In the genomic region with DNA sequence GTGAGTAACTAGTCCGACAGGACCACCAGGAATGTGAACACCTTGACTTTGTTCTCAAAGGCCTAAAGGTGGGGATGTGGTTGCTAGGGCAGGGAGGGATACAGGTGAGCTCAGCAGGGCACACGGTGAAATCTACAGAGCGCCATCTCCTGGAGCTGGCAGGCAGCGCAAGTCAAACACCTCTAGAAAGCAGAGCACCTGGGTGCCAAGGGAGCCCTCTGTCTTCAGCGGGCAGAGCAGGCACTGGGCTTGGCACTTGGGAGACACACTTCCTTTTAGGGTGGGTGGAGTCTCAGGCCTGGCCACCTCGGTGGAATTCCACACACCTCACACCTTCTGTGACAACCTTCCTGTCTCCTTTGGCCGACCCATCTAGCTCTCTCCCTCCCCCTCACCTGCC, we compare ENCODE assay signal across 12 mouse cellular contexts.
DNase-seq lines count a peak whose midpoint lies in the region; ATAC-seq and TF ChIP-seq lines count a peak whose summit lies in the region.
"Had no signal": no experiment of that assay in that cellular context is flagged by ENCODE, and none has a peak within 500 bp of the region (broad histone marks: within the 10 kb centered on the region; RNA-seq: fewer than 3 reads in every experiment).

No protein-coding gene starts in this region.

- H3K4me1 ChIP-seq in heart, embryonic 11.5 days (ENCODE audit: control insufficient read depth, insufficient read depth, low read length), result peaks cover 25% of the 10 kb centered on the region
- no peaks in the 10 kb centered on the region for H3K4me1 ChIP-seq in lung, postnatal 0 days (ENCODE audit: insufficient read depth, low read depth, low read length)
- peaks cover 4% of the 10 kb centered on the region for H3K4me1 ChIP-seq in midbrain, embryonic 11.5 days (ENCODE audit: control insufficient read depth, insufficient read depth, low read length)

- 42% methylated on average over 7 of the region's 7 CpGs for WGBS in heart, embryonic 11.5 days (ENCODE audit: insufficient replicate concordance)
- 40% methylated on average over 7 of the region's 7 CpGs for WGBS in lung, postnatal 0 days
- WGBS in midbrain, embryonic 11.5 days, result 49% methylated on average over 7 of the region's 7 CpGs

- H3K36me3 ChIP-seq in heart, embryonic 11.5 days (ENCODE audit: control insufficient read depth, insufficient read depth, low read length), result no peaks in the 10 kb centered on the region
- H3K36me3 ChIP-seq in lung, postnatal 0 days (ENCODE audit: insufficient read depth, low read length), result no peaks in the 10 kb centered on the region
- no peaks in the 10 kb centered on the region for H3K36me3 ChIP-seq in midbrain, embryonic 11.5 days (ENCODE audit: control insufficient read depth, insufficient read depth, low read length)
- H3K36me3 ChIP-seq: liver, embryonic 13.5 days; neural tube, embryonic 12.5 days had no signal

- H3K4me3 ChIP-seq in heart, embryonic 11.5 days (ENCODE audit: low read depth, low read length), result no peak overlapping the region
- no peak overlapping the region for H3K4me3 ChIP-seq in lung, postnatal 0 days (ENCODE audit: low read depth, low read length)
- H3K4me3 ChIP-seq in midbrain, embryonic 11.5 days (ENCODE audit: low read depth, low read length), result no peak overlapping the region
- H3K4me3 ChIP-seq: liver, embryonic 13.5 days; neural tube, embryonic 12.5 days had no signal

- no peak overlapping the region for H3K4me2 ChIP-seq in heart, embryonic 11.5 days
- no peak overlapping the region for H3K4me2 ChIP-seq in lung, postnatal 0 days (replicated peaks; ENCODE audit: low read depth, low read length)
- H3K4me2 ChIP-seq in midbrain, embryonic 11.5 days, result no peak overlapping the region
- H3K4me2 ChIP-seq: liver, embryonic 13.5 days; neural tube, embryonic 12.5 days had no signal

- no peaks in the 10 kb centered on the region for H3K9me3 ChIP-seq in heart, embryonic 11.5 days (replicated peaks; ENCODE audit: control insufficient read depth, low read length)
- H3K9me3 ChIP-seq in lung, postnatal 0 days (ENCODE audit: low read length), result no peaks in the 10 kb centered on the region
- H3K9me3 ChIP-seq in midbrain, embryonic 11.5 days (ENCODE audit: control insufficient read depth, low read length), result no peaks in the 10 kb centered on the region
- H3K9me3 ChIP-seq: liver, embryonic 13.5 days; neural tube, embryonic 12.5 days had no signal

- H3K27ac ChIP-seq in heart, embryonic 11.5 days (ENCODE audit: low read depth, low read length), result no peak overlapping the region
- H3K27ac ChIP-seq in lung, postnatal 0 days (ENCODE audit: low read length), result no peak overlapping the region
- H3K27ac ChIP-seq in midbrain, embryonic 11.5 days (ENCODE audit: low read depth, low read length), result no peak overlapping the region
- H3K27ac ChIP-seq: liver, embryonic 13.5 days; neural tube, embryonic 12.5 days had no signal

- no peak for ATAC-seq in heart, embryonic 11.5 days (replicated peaks; ENCODE audit: insufficient number of reproducible peaks, low FRiP score, low TSS enrichment)
- ATAC-seq in lung, postnatal 0 days, result peak; percentile 21
- no peak for ATAC-seq in activated CD4-positive, CD25-positive, alpha-beta regulatory T cell, adult 4 months
- ATAC-seq in midbrain, embryonic 11.5 days (ENCODE audit: low FRiP score), result no peak
- ATAC-seq: forebrain, embryonic 16.5 days had no signal

- DNase-seq in heart, postnatal 4 days, result peak; percentile 35
- DNase-seq in urinary bladder, postnatal 25 days (ENCODE audit: low spot score), result peak; percentile 37
- DNase-seq in urinary bladder, adult 18-20 months (ENCODE audit: low spot score in 2 of 2), result no peak
- peak; percentile 27 for DNase-seq in lung, postnatal 0 days (ENCODE audit: low spot score)
- DNase-seq in layer of hippocampus, adult 11-12 months (ENCODE audit: low spot score), result no peak
- DNase-seq in midbrain, embryonic 11.5 days (ENCODE audit: low spot score, missing footprints), result no peak
- DNase-seq: heart, postnatal 36 days; liver, embryonic 13.5 days had no signal

- TF ChIP-seq EP300 in lung, postnatal 0 days (IDR thresholded peaks at IDR 0.05), result no peak

- H3K27me3 ChIP-seq in heart, embryonic 11.5 days (ENCODE audit: control insufficient read depth, insufficient read depth, low read length), result no peaks in the 10 kb centered on the region
- no peaks in the 10 kb centered on the region for H3K27me3 ChIP-seq in lung, postnatal 0 days (replicated peaks; ENCODE audit: insufficient read depth, low read length)
- H3K27me3 ChIP-seq in midbrain, embryonic 11.5 days (ENCODE audit: control insufficient read depth, insufficient read depth, low read length), result no peaks in the 10 kb centered on the region
- H3K27me3 ChIP-seq: liver, embryonic 13.5 days; neural tube, embryonic 12.5 days had no signal

- TF ChIP-seq CTCF in lung, postnatal 0 days (IDR thresholded peaks at IDR 0.05), result peak; percentile 62

- no peak overlapping the region for H3K9ac ChIP-seq in heart, embryonic 11.5 days (ENCODE audit: low read depth, low read length)
- no peak overlapping the region for H3K9ac ChIP-seq in lung, postnatal 0 days (replicated peaks; ENCODE audit: low read depth)
- H3K9ac ChIP-seq in midbrain, embryonic 11.5 days (ENCODE audit: low read length), result no peak overlapping the region
- H3K9ac ChIP-seq: liver, embryonic 13.5 days; neural tube, embryonic 12.5 days had no signal

Comparison
In these comparisons a context has a peak if more than half of its experiments do, and no peak if none do; other contexts are left out.
1. DNase-seq: peak in heart, postnatal 4 days (single experiment), urinary bladder, postnatal 25 days (single experiment) and lung, postnatal 0 days (single experiment); none in urinary bladder, adult 18-20 months (0 of 2), layer of hippocampus, adult 11-12 months (single experiment) and midbrain, embryonic 11.5 days (single experiment).